Mouse (Mus musculus) kidney, embryonic 15.5 days (tissue): ENCODE measurements around the gene Dennd1a. TPM values are rescaled to one million over a fixed set of nuclear protein-coding genes. Genes with fewer than 3 reads are reported as not detected.

ENCODE experiments used
- ATAC-seq: fragments of 200-750 bp; cut with Nextera tagmentation; replicated peaks from 2 replicates; pipeline ENCODE4 v1.8.0; 2017; ENCODE audit warnings: moderate TSS enrichment; ENCODE audit not compliant: low FRiP score
- H3K27ac ChIP-seq: fragments of 300-500 bp; sonication (generic); 2 replicates; pipeline ENCODE4 v1.5.1; 2015; ENCODE audit warnings: mild to moderate bottlenecking, inconsistent platforms
- H3K27me3 ChIP-seq: fragments of 300-500 bp; sonication (generic); 2 replicates; pipeline ENCODE4 v1.6.1; 2015; ENCODE audit warnings: inconsistent platforms
- H3K36me3 ChIP-seq: fragments of 300-500 bp; sonication (generic); 2 replicates; pipeline ENCODE4 v1.6.1; 2015; ENCODE audit warnings: inconsistent platforms
- H3K4me1 ChIP-seq: fragments of 300-500 bp; sonication (generic); 2 replicates; pipeline ENCODE4 v1.6.1; 2015; ENCODE audit warnings: inconsistent platforms
- H3K4me2 ChIP-seq: fragments of 300-500 bp; sonication (generic); 2 replicates; pipeline ENCODE4 v1.6.1; 2015; ENCODE audit warnings: moderate library complexity, mild to moderate bottlenecking, inconsistent platforms
- H3K4me3 ChIP-seq: fragments of 300-500 bp; sonication (generic); replicated peaks from 2 replicates; pipeline ENCODE4 v1.5.1; 2015; ENCODE audit warnings: mild to moderate bottlenecking, inconsistent platforms
- H3K9ac ChIP-seq: fragments of 300-500 bp; sonication (generic); 2 replicates; pipeline ENCODE4 v1.6.1; 2015; ENCODE audit warnings: mild to moderate bottlenecking, inconsistent platforms
- H3K9me3 ChIP-seq: fragments of 300-500 bp; sonication (generic); replicated peaks from 2 replicates; pipeline ENCODE4 v1.6.1; 2016; ENCODE audit warnings: inconsistent platforms
- WGBS: fragments of 180-500 bp; shearing (Covaris S2); methylation state at CpG from one replicate; pipeline ENCODE4 v1.1.7; 2015; ENCODE audit warnings: mixed read lengths; 5-methylcytosine and 5-hydroxymethylcytosine counted together
- polyA plus RNA-seq: library from polyadenylated mRNA; unstranded; fragments of >200 nt; fragmentation: Nextera tagmentation; extraction: Ambion mirVana; gene quantifications from 2 replicates; pipeline ENCODE4 v1.2.1, GENCODE M21; 2015

Gene Dennd1a
- polyA plus RNA-seq, 1 experiment from 2014 or later = 16.2 TPM

GRCm38 (mm10) chr2:38097469-38097868 is 189.7 kb downstream of the Dennd1a start:
- H3K9ac ChIP-seq = no peak overlapping the region
- no peaks in the 10 kb centered on the region for H3K9me3 ChIP-seq
- 85% methylated on average over 3 of the region's 3 CpGs for WGBS
- H3K36me3 ChIP-seq = no peaks in the 10 kb centered on the region
- no peak for ATAC-seq
- H3K27ac ChIP-seq = no peak overlapping the region
- no peak overlapping the region for H3K4me3 ChIP-seq
- peaks cover 27% of the 10 kb centered on the region for H3K4me1 ChIP-seq
- H3K4me2 ChIP-seq = no peak overlapping the region
- H3K27me3 ChIP-seq = peaks cover 4% of the 10 kb centered on the region; the same call in 1 of the 2 replicates

GRCm38 (mm10) chr2:38096328-38096727 is 190.9 kb downstream of the Dennd1a start:
- Histone ChIP-seq H3K27ac (no peak overlapping the region), H3K4me1 (peaks cover 27% of the 10 kb centered on the region), H3K4me3 (no peak overlapping the region), H3K36me3 (no peaks in the 10 kb centered on the region), H3K9me3 (no peaks in the 10 kb centered on the region), H3K27me3 (peaks cover 4% of the 10 kb centered on the region; the same call in 1 of the 2 replicates), H3K9ac (no peak overlapping the region), H3K4me2 (no peak overlapping the region)
- 0 out of 2 replicates have a peak, but pooled peaks have one; percentile 45 for ATAC-seq

GRCm38 (mm10) chr2:38094380-38095163 is 192.6 kb downstream of the Dennd1a start:
- peak; percentile 41; the same call in 1 of the 2 replicates for ATAC-seq
- 25% methylated on average over 2 of the region's 2 CpGs for WGBS
- peaks cover 20% of the 10 kb centered on the region for H3K4me1 ChIP-seq

GRCm38 (mm10) chr2:38093968-38094367 is 193.2 kb downstream of the Dennd1a start:
- Histone ChIP-seq H3K27me3 (peaks cover 4% of the 10 kb centered on the region; the same call in 1 of the 2 replicates), H3K9me3 (no peaks in the 10 kb centered on the region), H3K4me2 (no peak overlapping the region), H3K36me3 (no peaks in the 10 kb centered on the region), H3K9ac (no peak overlapping the region), H3K4me3 (no peak overlapping the region), H3K27ac (no peak overlapping the region), H3K4me1 (peaks cover 14% of the 10 kb centered on the region)
- ATAC-seq = no peak

More at GRCm38 (mm10) chr2:38094380-38095163, 192.6 kb downstream of the Dennd1a start:
- H3K4me2 ChIP-seq = no peak overlapping the region
- no peak overlapping the region for H3K4me3 ChIP-seq
- H3K27me3 ChIP-seq = peaks cover 4% of the 10 kb centered on the region; the same call in 1 of the 2 replicates
- no peak overlapping the region for H3K9ac ChIP-seq
- H3K9me3 ChIP-seq = no peaks in the 10 kb centered on the region
- H3K27ac ChIP-seq = no peak overlapping the region
- no peaks in the 10 kb centered on the region for H3K36me3 ChIP-seq

- Histone ChIP-seq H3K9ac (no peak overlapping the region), H3K36me3 (no peaks in the 10 kb centered on the region), H3K27me3 (peaks cover 4% of the 10 kb centered on the region; the same call in 1 of the 2 replicates), H3K4me1 (peaks cover 12% of the 10 kb centered on the region), H3K9me3 (no peaks in the 10 kb centered on the region), H3K4me2 (no peak overlapping the region), H3K4me3 (no peak overlapping the region), H3K27ac (no peak overlapping the region)
- no peak for ATAC-seq
- WGBS = 89% methylated on average over 3 of the region's 3 CpGs
These were observed 193.9 kb downstream of the Dennd1a start for GRCm38 (mm10) chr2:38093242-38093641.

GRCm38 (mm10) chr2:38088346-38088745 is 198.8 kb downstream of the Dennd1a start:
- 78% methylated on average over 1 of the region's 1 CpGs for WGBS
- no peak overlapping the region for H3K4me3 ChIP-seq
- H3K27ac ChIP-seq = peak overlapping the region; percentile 69
- H3K9me3 ChIP-seq = no peaks in the 10 kb centered on the region
- no peaks in the 10 kb centered on the region for H3K36me3 ChIP-seq
- H3K4me2 ChIP-seq = no peak overlapping the region
- H3K9ac ChIP-seq = no peak overlapping the region
- no peaks in the 10 kb centered on the region for H3K27me3 ChIP-seq
- 0 out of 2 replicates have a peak, but pooled peaks have one; percentile 49 for ATAC-seq
- H3K4me1 ChIP-seq = no peaks in the 10 kb centered on the region

- Histone ChIP-seq H3K27me3 (no peaks in the 10 kb centered on the region), H3K9me3 (no peaks in the 10 kb centered on the region), H3K27ac (no peak overlapping the region), H3K9ac (no peak overlapping the region), H3K4me2 (no peak overlapping the region), H3K36me3 (no peaks in the 10 kb centered on the region), H3K4me3 (no peak overlapping the region), H3K4me1 (no peaks in the 10 kb centered on the region)
- WGBS = 82% methylated on average over 2 of the region's 2 CpGs
- ATAC-seq = no peak
These were observed 202.1 kb downstream of the Dennd1a start for GRCm38 (mm10) chr2:38085058-38085457.

- H3K27me3 ChIP-seq = no peaks in the 10 kb centered on the region
- no peak overlapping the region for H3K4me2 ChIP-seq
- H3K4me3 ChIP-seq = no peak overlapping the region
- no peaks in the 10 kb centered on the region for H3K9me3 ChIP-seq
- WGBS = 88% methylated on average over 3 of the region's 3 CpGs
- no peaks in the 10 kb centered on the region for H3K4me1 ChIP-seq
- H3K27ac ChIP-seq = no peak overlapping the region
- no peaks in the 10 kb centered on the region for H3K36me3 ChIP-seq
- no peak overlapping the region for H3K9ac ChIP-seq
- no peak for ATAC-seq
These were observed 203.9 kb downstream of the Dennd1a start for GRCm38 (mm10) chr2:38083251-38083650.

GRCm38 (mm10) chr2:38074495-38074894 is 212.7 kb downstream of the Dennd1a start:
- Histone ChIP-seq H3K4me1 (no peaks in the 10 kb centered on the region), H3K27ac (no peak overlapping the region), H3K9me3 (no peaks in the 10 kb centered on the region), H3K36me3 (no peaks in the 10 kb centered on the region), H3K4me2 (no peak overlapping the region), H3K27me3 (peaks cover 3% of the 10 kb centered on the region; the same call in 1 of the 2 replicates), H3K4me3 (no peak overlapping the region), H3K9ac (no peak overlapping the region)
- WGBS = 49% methylated on average over 2 of the region's 2 CpGs
- ATAC-seq = no peak

- peaks cover 3% of the 10 kb centered on the region; the same call in 1 of the 2 replicates for H3K27me3 ChIP-seq
- H3K4me1 ChIP-seq = peaks cover 21% of the 10 kb centered on the region
- H3K9me3 ChIP-seq = no peaks in the 10 kb centered on the region
- no peak overlapping the region for H3K4me3 ChIP-seq
- H3K27ac ChIP-seq = no peak overlapping the region
- no peaks in the 10 kb centered on the region for H3K36me3 ChIP-seq
- H3K9ac ChIP-seq = no peak overlapping the region
- no peak overlapping the region for H3K4me2 ChIP-seq
- ATAC-seq = no peak
These were observed 215.1 kb downstream of the Dennd1a start for GRCm38 (mm10) chr2:38072061-38072460.

GRCm38 (mm10) chr2:38068171-38068572 is 219.0 kb downstream of the Dennd1a start:
- Histone ChIP-seq H3K4me3 (no peak overlapping the region), H3K27ac (peak overlapping the region; percentile 37; the same call in 1 of the 2 replicates), H3K27me3 (peaks cover 3% of the 10 kb centered on the region; the same call in 1 of the 2 replicates), H3K9ac (no peak overlapping the region), H3K4me1 (peaks cover 21% of the 10 kb centered on the region), H3K9me3 (no peaks in the 10 kb centered on the region), H3K36me3 (no peaks in the 10 kb centered on the region), H3K4me2 (no peak overlapping the region)
- ATAC-seq = peak; percentile 76
- WGBS = 6% methylated on average over 2 of the region's 2 CpGs

GRCm38 (mm10) chr2:38065914-38066313 is 221.3 kb downstream of the Dennd1a start:
- 79% methylated on average over 1 of the region's 1 CpGs for WGBS
- H3K4me3 ChIP-seq = no peak overlapping the region
- H3K4me1 ChIP-seq = peaks cover 21% of the 10 kb centered on the region
- H3K9me3 ChIP-seq = no peaks in the 10 kb centered on the region
- ATAC-seq = no peak
- H3K27ac ChIP-seq = no peak overlapping the region
- peaks cover 3% of the 10 kb centered on the region; the same call in 1 of the 2 replicates for H3K27me3 ChIP-seq
- no peak overlapping the region for H3K9ac ChIP-seq
- no peaks in the 10 kb centered on the region for H3K36me3 ChIP-seq
- no peak overlapping the region for H3K4me2 ChIP-seq
